Mouse (Mus musculus) layer of hippocampus, postnatal 36 days (tissue): ENCODE measurements at regions not wholly inside any gene's neighbourhood (a gene's known extent, or its start where the extent isn't known, plus 50 kb on each side); places are given as distances from the start of the nearest gene placed in this dataset.

Experiments used
- DNase-seq, 2 experiments: peaks; one replicate each; pipeline ENCODE4 v3.0.0; 2022

- DNase-seq: no peak
Observed at GRCm38 (mm10) chr8:92522519-92522918, 151.6 kb upstream of the Irx6 start.

- no peak for DNase-seq
Observed at GRCm38 (mm10) chr8:92529756-92530155, 144.3 kb upstream of the Irx6 start.

GRCm38 (mm10) chr8:92540636-92541035 lies 133.5 kb upstream of the Irx6 start:
- no peak for DNase-seq

GRCm38 (mm10) chr8:92545347-92546059 lies 128.6 kb upstream of the Irx6 start:
- DNase-seq: peak in 1 of 2 experiments; percentile 6

GRCm38 (mm10) chr8:92555140-92555539 lies 118.9 kb upstream of the Irx6 start:
- DNase-seq: no peak

- peak in 1 of 2 experiments; percentile 10 for DNase-seq
Observed at GRCm38 (mm10) chr8:92555631-92556030, 118.5 kb upstream of the Irx6 start.

- no peak for DNase-seq
Observed at GRCm38 (mm10) chr8:92562471-92562870, 111.6 kb upstream of the Irx6 start.

- DNase-seq: no peak
Observed at GRCm38 (mm10) chr8:92562962-92563361, 111.1 kb upstream of the Irx6 start.

GRCm38 (mm10) chr8:92569650-92570049 lies 104.4 kb upstream of the Irx6 start:
- DNase-seq: no peak

GRCm38 (mm10) chr8:92579446-92579845 lies 94.6 kb upstream of the Irx6 start:
- no peak for DNase-seq

- no peak for DNase-seq
Observed at GRCm38 (mm10) chr8:92581051-92581450, 93.0 kb upstream of the Irx6 start.

- DNase-seq: no peak
Observed at GRCm38 (mm10) chr8:92600766-92601165, 73.3 kb upstream of the Irx6 start.

- no peak for DNase-seq
Observed at GRCm38 (mm10) chr8:92602973-92603372, 71.1 kb upstream of the Irx6 start.

GRCm38 (mm10) chr8:92605631-92606030 lies 68.5 kb upstream of the Irx6 start:
- DNase-seq: no peak

GRCm38 (mm10) chr8:92607604-92608003 lies 66.5 kb upstream of the Irx6 start:
- DNase-seq: no peak

GRCm38 (mm10) chr8:92609908-92610307 lies 64.2 kb upstream of the Irx6 start:
- no peak for DNase-seq

GRCm38 (mm10) chr8:92610487-92611059 lies 63.5 kb upstream of the Irx6 start:
- DNase-seq: no peak

GRCm38 (mm10) chr8:92613486-92613885 lies 60.6 kb upstream of the Irx6 start:
- DNase-seq: no peak

GRCm38 (mm10) chr8:92616341-92617115 lies 57.6 kb upstream of the Irx6 start:
- no peak for DNase-seq

GRCm38 (mm10) chr8:92618281-92618680 lies 55.8 kb upstream of the Irx6 start:
- peak; percentile 12 to 20 for DNase-seq
